Mouse (Mus musculus) layer of hippocampus, adult 9-10 months (tissue): ENCODE results near the gene Zp3r.
"Not testable (repeated sequence)": the region's sequence is repeated elsewhere in the genome, so short reads cannot be mapped to it uniquely, and the experiment has no call there.

Experiments
- DNase-seq: peaks from one replicate; pipeline ENCODE4 v3.0.0; 2022; ENCODE audit warnings: low spot score

Gene Zp3r

GRCm38 (mm10) chr1:130629521-130629920, at the start of gene Zp3r:
Gene Zp3r (minus strand): TSS chr1:130629621.
- DNase-seq: no peak

GRCm38 (mm10) chr1:130678551-130678950, 49.1 kb upstream of the Zp3r start:
- DNase-seq: no peak

- DNase-seq: not testable (repeated sequence)
These were observed 34.2 kb upstream of the Zp3r start for GRCm38 (mm10) chr1:130663576-130663975.

- no peak for DNase-seq
These were observed 32.0 kb upstream of the Zp3r start, which contains the start of gene C4bp for GRCm38 (mm10) chr1:130661454-130661853. Gene C4bp (minus strand): TSS chr1:130661632.

- DNase-seq: not testable (repeated sequence)
These were observed 30.2 kb upstream of the Zp3r start for GRCm38 (mm10) chr1:130659641-130660040.

GRCm38 (mm10) chr1:130644103-130644502, 14.7 kb upstream of the Zp3r start:
- no peak for DNase-seq

GRCm38 (mm10) chr1:130640967-130641366, 11.5 kb upstream of the Zp3r start:
- no peak for DNase-seq

- peak; percentile 39 for DNase-seq
These were observed 4.5 kb upstream of the Zp3r start for GRCm38 (mm10) chr1:130633761-130634410.

- no peak for DNase-seq
These were observed 3.9 kb upstream of the Zp3r start for GRCm38 (mm10) chr1:130633316-130633715.

- no peak for DNase-seq
These were observed 33.1 kb downstream of the Zp3r start for GRCm38 (mm10) chr1:130596291-130596690.

GRCm38 (mm10) chr1:130588659-130589058, 40.8 kb downstream of the Zp3r start:
- DNase-seq: no peak

- DNase-seq: peak; percentile 16
These were observed 53.0 kb downstream of the Zp3r start for GRCm38 (mm10) chr1:130576389-130576788.

- DNase-seq: no peak
These were observed 53.5 kb downstream of the Zp3r start for GRCm38 (mm10) chr1:130575962-130576361.

GRCm38 (mm10) chr1:130551407-130552249, 77.8 kb downstream of the Zp3r start:
- DNase-seq: no peak

GRCm38 (mm10) chr1:130550242-130551167, 78.9 kb downstream of the Zp3r start:
- no peak for DNase-seq

GRCm38 (mm10) chr1:130549698-130550097, 79.7 kb downstream of the Zp3r start:
- DNase-seq: no peak

GRCm38 (mm10) chr1:130549160-130549559, 80.3 kb downstream of the Zp3r start:
- no peak for DNase-seq

GRCm38 (mm10) chr1:130547674-130548429, 81.6 kb downstream of the Zp3r start:
- no peak for DNase-seq
